Mouse (Mus musculus): Measurements from ENCODE around the gene Fus. TPM values are rescaled to one million over a fixed set of nuclear protein-coding genes. Genes with fewer than 3 reads are reported as not detected.
A peak's percentile ranks its signal among the peaks of the same experiment; 100 is the strongest.

The Fus gene
- polyA plus RNA-seq (2012; rRNA removed): 380 and 408 TPM in 2 replicates

- peak within 1 kb of the TSS; percentile 98 for H3K27ac ChIP-seq (ENCODE audit: insufficient read depth, low read length)
- H3K4me1 ChIP-seq (ENCODE audit: control insufficient read depth, insufficient read depth, low read length): peaks cover 5% of the 10 kb centered on the region
- TF ChIP-seq POLR2A (IDR thresholded peaks at IDR 0.05; ENCODE audit: extremely low read depth, insufficient read depth, low read length) (peak; percentile 99), CTCF (IDR thresholded peaks at IDR 0.05; ENCODE audit: extremely low read depth, insufficient read depth, low read length) (no peak)
- peak within 1 kb of the TSS; percentile 89 for H3K4me3 ChIP-seq (ENCODE audit: insufficient read depth, low read length)
These were observed at the start of gene Fus for GRCm38 (mm10) chr7:127967004-127967921. Gene Fus (plus strand): TSS chr7:127967457.

- TF ChIP-seq CTCF (IDR thresholded peaks at IDR 0.05; ENCODE audit: extremely low read depth, insufficient read depth, low read length) (peak; percentile 25; the same call in 1 of the 2 replicates), POLR2A (IDR thresholded peaks at IDR 0.05; ENCODE audit: extremely low read depth, insufficient read depth, low read length) (no peak)
- Histone ChIP-seq H3K4me1 (ENCODE audit: control insufficient read depth, insufficient read depth, low read length) (no peaks in the 10 kb centered on the region), H3K27ac (ENCODE audit: insufficient read depth, low read length) (no peak overlapping the region), H3K4me3 (ENCODE audit: insufficient read depth, low read length) (no peak overlapping the region)
These were observed 49.1 kb upstream of the Fus start for GRCm38 (mm10) chr7:127918203-127918602.

- no peak overlapping the region for H3K4me3 ChIP-seq (ENCODE audit: insufficient read depth, low read length)
- TF ChIP-seq POLR2A (IDR thresholded peaks at IDR 0.05; ENCODE audit: extremely low read depth, insufficient read depth, low read length) (no peak), CTCF (IDR thresholded peaks at IDR 0.05; ENCODE audit: extremely low read depth, insufficient read depth, low read length) (peak; percentile 19; the same call in 1 of the 2 replicates)
- no peaks in the 10 kb centered on the region for H3K4me1 ChIP-seq (ENCODE audit: control insufficient read depth, insufficient read depth, low read length)
- H3K27ac ChIP-seq (ENCODE audit: insufficient read depth, low read length): no peak overlapping the region
These were observed 48.0 kb upstream of the Fus start for GRCm38 (mm10) chr7:127919290-127919689.

- H3K4me3 ChIP-seq (ENCODE audit: insufficient read depth, low read length): no peak overlapping the region
- peak; percentile 41; the same call in 1 of the 2 replicates for TF ChIP-seq CTCF (IDR thresholded peaks at IDR 0.05; ENCODE audit: extremely low read depth, insufficient read depth, low read length)
- no peak for TF ChIP-seq POLR2A (IDR thresholded peaks at IDR 0.05; ENCODE audit: extremely low read depth, insufficient read depth, low read length)
These were observed 45.7 kb upstream of the Fus start for GRCm38 (mm10) chr7:127921516-127921915.

GRCm38 (mm10) chr7:127922451-127923275 is 44.6 kb upstream of the Fus start:
- TF ChIP-seq POLR2A (IDR thresholded peaks at IDR 0.05; ENCODE audit: extremely low read depth, insufficient read depth, low read length) (no peak), CTCF (IDR thresholded peaks at IDR 0.05; ENCODE audit: extremely low read depth, insufficient read depth, low read length) (no peak)
- H3K4me3 ChIP-seq (ENCODE audit: insufficient read depth, low read length): no peak overlapping the region
- 0 out of 2 replicates have a peak overlapping the region, but pooled peaks have one; percentile 33 for H3K27ac ChIP-seq (ENCODE audit: insufficient read depth, low read length)
- H3K4me1 ChIP-seq (ENCODE audit: control insufficient read depth, insufficient read depth, low read length): no peaks in the 10 kb centered on the region

More at GRCm38 (mm10) chr7:127921516-127921915, 45.7 kb upstream of the Fus start:
- H3K4me1 ChIP-seq (ENCODE audit: control insufficient read depth, insufficient read depth, low read length): no peaks in the 10 kb centered on the region
- H3K27ac ChIP-seq (ENCODE audit: insufficient read depth, low read length): no peak overlapping the region

GRCm38 (mm10) chr7:127923714-127924113 is 43.5 kb upstream of the Fus start:
- H3K4me1 ChIP-seq (ENCODE audit: control insufficient read depth, insufficient read depth, low read length): no peaks in the 10 kb centered on the region
- H3K4me3 ChIP-seq (ENCODE audit: insufficient read depth, low read length): no peak overlapping the region
- TF ChIP-seq CTCF (IDR thresholded peaks at IDR 0.05; ENCODE audit: extremely low read depth, insufficient read depth, low read length): no peak
- no peak for TF ChIP-seq POLR2A (IDR thresholded peaks at IDR 0.05; ENCODE audit: extremely low read depth, insufficient read depth, low read length)
- no peak overlapping the region for H3K27ac ChIP-seq (ENCODE audit: insufficient read depth, low read length)

- H3K27ac ChIP-seq (ENCODE audit: insufficient read depth, low read length): no peak overlapping the region
- no peak for TF ChIP-seq POLR2A (IDR thresholded peaks at IDR 0.05; ENCODE audit: extremely low read depth, insufficient read depth, low read length)
- no peak for TF ChIP-seq CTCF (IDR thresholded peaks at IDR 0.05; ENCODE audit: extremely low read depth, insufficient read depth, low read length)
- no peak overlapping the region for H3K4me3 ChIP-seq (ENCODE audit: insufficient read depth, low read length)
- H3K4me1 ChIP-seq (ENCODE audit: control insufficient read depth, insufficient read depth, low read length): no peaks in the 10 kb centered on the region
These were observed 42.0 kb upstream of the Fus start for GRCm38 (mm10) chr7:127925252-127925651.

GRCm38 (mm10) chr7:127926066-127926465 is 41.2 kb upstream of the Fus start:
- TF ChIP-seq CTCF (IDR thresholded peaks at IDR 0.05; ENCODE audit: extremely low read depth, insufficient read depth, low read length): no peak
- TF ChIP-seq POLR2A (IDR thresholded peaks at IDR 0.05; ENCODE audit: extremely low read depth, insufficient read depth, low read length): no peak
- Histone ChIP-seq H3K4me1 (ENCODE audit: control insufficient read depth, insufficient read depth, low read length) (no peaks in the 10 kb centered on the region), H3K4me3 (ENCODE audit: insufficient read depth, low read length) (no peak overlapping the region), H3K27ac (ENCODE audit: insufficient read depth, low read length) (no peak overlapping the region)

GRCm38 (mm10) chr7:127926846-127927245 is 40.4 kb upstream of the Fus start:
- no peak overlapping the region for H3K4me3 ChIP-seq (ENCODE audit: insufficient read depth, low read length)
- no peak for TF ChIP-seq CTCF (IDR thresholded peaks at IDR 0.05; ENCODE audit: extremely low read depth, insufficient read depth, low read length)
- no peak for TF ChIP-seq POLR2A (IDR thresholded peaks at IDR 0.05; ENCODE audit: extremely low read depth, insufficient read depth, low read length)
- no peaks in the 10 kb centered on the region for H3K4me1 ChIP-seq (ENCODE audit: control insufficient read depth, insufficient read depth, low read length)
- H3K27ac ChIP-seq (ENCODE audit: insufficient read depth, low read length): no peak overlapping the region

All from cortical plate, adult 2 months (tissue).